Mouse (Mus musculus) midbrain, embryonic 12.5 days (tissue): ENCODE results near the gene H60c. TPM values are rescaled to one million over a fixed set of nuclear protein-coding genes. Genes with fewer than 3 reads are reported as not detected.
"Not testable (repeated sequence)": the region's sequence is repeated elsewhere in the genome, so short reads cannot be mapped to it uniquely, and the experiment has no call there.

ENCODE experiments used
- ATAC-seq: fragments of 200-750 bp; cut with Nextera tagmentation; 2 replicates; pipeline ENCODE4 v1.8.0; 2017; ENCODE audit warnings: low read depth, moderate TSS enrichment, moderate library complexity; ENCODE audit not compliant: low FRiP score
- H3K27ac ChIP-seq: fragments of 300-500 bp; sonication (generic); replicated peaks from 2 replicates; pipeline ENCODE4 v1.5.1; 2016; ENCODE audit warnings: mild to moderate bottlenecking
- H3K27me3 ChIP-seq: fragments of 300-500 bp; sonication (generic); 2 replicates; pipeline ENCODE4 v1.6.1; 2016; ENCODE audit warnings: mild to moderate bottlenecking
- H3K36me3 ChIP-seq: fragments of 300-500 bp; sonication (generic); 2 replicates; pipeline ENCODE4 v1.6.1; 2016
- H3K4me1 ChIP-seq: fragments of 300-500 bp; sonication (generic); 2 replicates; pipeline ENCODE4 v1.6.1; 2016
- H3K4me2 ChIP-seq: fragments of 300-500 bp; sonication (generic); replicated peaks from 2 replicates; pipeline ENCODE4 v1.6.1; 2016; ENCODE audit warnings: mild to moderate bottlenecking, moderate library complexity
- H3K4me3 ChIP-seq: fragments of 300-500 bp; sonication (generic); 2 replicates; pipeline ENCODE4 v1.5.1; 2016; ENCODE audit warnings: mild to moderate bottlenecking
- H3K9ac ChIP-seq: fragments of 300-500 bp; sonication (generic); replicated peaks from 2 replicates; pipeline ENCODE4 v1.6.1; 2016; ENCODE audit warnings: mild to moderate bottlenecking, moderate library complexity
- H3K9me3 ChIP-seq: fragments of 300-500 bp; sonication (generic); 2 replicates; pipeline ENCODE4 v1.6.1; 2016; ENCODE audit warnings: mild to moderate bottlenecking
- WGBS: fragments of 180-500 bp; shearing (Covaris S2); methylation state at CpG from one replicate; pipeline ENCODE4 v1.1.7; 2016; 5-methylcytosine and 5-hydroxymethylcytosine counted together
- polyA plus RNA-seq: library from polyadenylated mRNA; unstranded; fragments of >200 nt; fragmentation: Nextera tagmentation; extraction: Ambion mirVana; gene quantifications from 2 replicates; pipeline ENCODE4 v1.2.1, GENCODE M21; 2016

The H60c gene
- 0.08 TPM in 1 of 2 replicates, not detected in the other for polyA plus RNA-seq

DNA sequence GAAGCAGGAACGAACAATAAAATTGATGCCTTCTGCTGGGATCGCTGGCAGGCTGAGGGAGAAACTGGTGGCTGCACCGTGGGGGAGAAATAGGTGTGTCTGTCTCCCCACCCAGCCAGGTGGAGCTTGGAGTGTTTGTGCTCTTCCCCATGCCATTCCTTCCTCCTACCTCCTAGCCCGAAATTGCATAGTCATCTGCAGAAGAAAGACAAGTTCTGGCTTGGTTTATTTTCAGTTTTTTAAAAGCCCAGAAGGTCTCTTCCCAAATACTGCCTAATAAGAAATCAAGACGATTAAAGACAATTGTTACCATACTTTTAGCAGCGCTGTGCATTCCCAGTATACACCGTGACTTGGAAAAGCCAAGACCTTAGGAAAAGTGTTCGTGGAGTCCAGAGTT is at the start of gene H60c:
H60c (minus strand) TSS at position 101 of the 400 bp plus-strand sequence.
- ATAC-seq: no peak

DNA sequence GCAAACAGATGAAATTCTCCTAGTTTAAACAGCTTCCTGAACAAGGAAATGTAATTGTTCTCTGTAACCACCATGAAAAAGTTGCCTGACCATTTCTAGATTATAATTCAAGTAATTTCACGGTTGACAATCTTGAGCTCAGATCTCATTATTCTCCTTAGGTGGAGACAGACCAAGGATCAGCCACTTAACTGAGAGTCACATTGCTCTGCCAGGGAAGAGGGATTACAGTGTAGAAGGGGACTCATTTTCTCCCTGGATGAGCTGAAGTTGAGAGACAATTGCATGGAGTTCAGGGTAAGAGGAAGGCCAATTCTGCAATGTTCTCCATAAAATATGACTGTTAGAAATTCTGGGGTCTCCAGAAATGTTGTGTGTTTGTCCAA is 41.2 kb upstream of the H60c start:
- Histone ChIP-seq H3K9me3 (0 out of 2 replicates have a peak, but pooled peaks cover 4% of the 10 kb centered on the region), H3K4me2 (no peak overlapping the region)
- 83% methylated on average over 1 of the region's 1 CpGs for WGBS

More for the DNA sequence above, at the start of gene H60c:
- Histone ChIP-seq H3K4me2 (no peak within 1 kb of the TSS), H3K27ac (no peak within 1 kb of the TSS), H3K9ac (no peak within 1 kb of the TSS), H3K36me3 (no peaks in the 10 kb centered on the region), H3K9me3 (0 out of 2 replicates have a peak, but pooled peaks cover 5% of the 10 kb centered on the region), H3K27me3 (no peaks in the 10 kb centered on the region), H3K4me3 (no peak within 1 kb of the TSS), H3K4me1 (no peaks in the 10 kb centered on the region)
- WGBS: 82% methylated on average over 8 of the region's 8 CpGs

DNA sequence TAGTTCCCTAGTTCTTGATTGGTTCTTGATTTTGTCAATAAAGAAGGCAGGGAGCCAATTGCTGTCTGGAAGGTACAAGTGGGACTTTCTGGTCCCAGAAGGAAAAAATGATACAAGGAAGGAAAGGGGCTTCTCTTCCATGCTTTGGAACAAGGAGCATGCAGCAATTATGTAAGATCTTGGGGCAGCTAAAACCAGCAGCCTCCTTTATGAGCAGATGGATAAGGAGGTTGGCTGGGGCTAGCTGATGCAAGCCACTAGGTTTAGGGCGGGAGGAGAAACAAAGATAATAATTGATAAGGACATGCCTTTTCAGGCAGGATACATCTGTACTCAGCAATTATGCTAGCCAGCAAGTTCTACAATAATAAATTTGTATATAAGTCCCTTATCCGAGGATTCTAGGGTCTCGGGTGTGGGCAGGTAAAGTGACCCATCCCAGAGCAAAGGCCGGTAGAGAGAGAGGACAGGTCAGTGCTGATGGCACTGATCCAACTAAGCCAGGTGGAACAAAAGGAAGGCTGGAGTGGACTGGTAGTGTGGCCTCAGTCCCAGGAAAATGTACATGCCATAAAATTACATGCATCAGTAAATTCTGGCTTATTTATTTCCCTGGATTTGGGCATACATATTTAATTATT is 40.7 kb upstream of the H60c start:
- ATAC-seq: no peak
- no peak overlapping the region for H3K4me2 ChIP-seq
- H3K4me1 ChIP-seq: no peaks in the 10 kb centered on the region
- no peaks in the 10 kb centered on the region for H3K27me3 ChIP-seq
- H3K9ac ChIP-seq: no peak overlapping the region
- H3K27ac ChIP-seq: no peak overlapping the region
- 84% methylated on average over 4 of the region's 4 CpGs for WGBS
- no peak overlapping the region for H3K4me3 ChIP-seq
- H3K9me3 ChIP-seq: 0 out of 2 replicates have a peak, but pooled peaks cover 4% of the 10 kb centered on the region
- H3K36me3 ChIP-seq: no peaks in the 10 kb centered on the region

More for the DNA sequence above, 41.2 kb upstream of the H60c start:
- ATAC-seq: no peak
- Histone ChIP-seq H3K36me3 (no peaks in the 10 kb centered on the region), H3K4me3 (no peak overlapping the region), H3K4me1 (no peaks in the 10 kb centered on the region), H3K27me3 (no peaks in the 10 kb centered on the region), H3K27ac (no peak overlapping the region), H3K9ac (no peak overlapping the region)

DNA sequence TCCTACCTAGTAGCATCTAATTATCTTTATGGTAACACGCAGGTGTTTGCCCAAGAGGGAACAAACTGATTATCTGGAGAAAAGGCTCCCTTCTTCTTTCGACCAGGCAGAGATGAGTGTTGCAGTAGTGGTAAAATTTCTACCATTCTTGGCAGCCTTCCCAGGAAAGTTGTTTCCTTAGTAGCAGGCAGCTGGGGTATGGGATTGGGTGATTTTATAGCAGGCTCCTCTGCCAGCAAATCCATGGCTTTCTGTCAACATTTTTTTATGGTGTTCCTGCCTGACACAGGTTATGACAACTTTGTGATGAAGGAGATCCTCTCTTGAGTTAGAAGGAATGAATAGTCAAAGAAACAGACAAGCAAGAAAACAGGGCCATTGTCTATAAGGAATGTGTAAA is 40.2 kb upstream of the H60c start:
- Histone ChIP-seq H3K36me3 (no peaks in the 10 kb centered on the region), H3K27me3 (no peaks in the 10 kb centered on the region), H3K4me2 (no peak overlapping the region), H3K9me3 (0 out of 2 replicates have a peak, but pooled peaks cover 4% of the 10 kb centered on the region), H3K27ac (no peak overlapping the region), H3K9ac (no peak overlapping the region), H3K4me1 (no peaks in the 10 kb centered on the region), H3K4me3 (no peak overlapping the region)
- 90% methylated on average over 2 of the region's 2 CpGs for WGBS
- ATAC-seq: no peak

DNA sequence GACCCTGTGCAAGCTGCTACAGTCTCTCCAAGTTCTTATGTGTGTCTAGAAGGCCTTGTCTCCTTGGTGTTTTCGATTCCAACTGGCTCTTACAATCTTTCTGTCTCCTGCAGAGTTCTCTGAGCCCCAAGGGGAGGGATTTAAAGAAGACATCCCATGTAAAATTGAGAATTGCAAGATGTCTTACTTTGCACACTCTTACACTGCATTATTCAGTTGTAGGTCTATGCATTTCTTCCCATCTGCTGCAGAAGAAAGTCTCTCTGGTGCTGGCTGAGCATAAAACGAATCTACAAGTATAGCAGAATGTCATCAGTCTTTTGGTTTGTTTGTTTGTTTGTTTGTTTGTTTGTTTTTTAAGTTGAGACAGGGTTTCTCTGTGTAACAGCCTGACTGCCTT is 26.4 kb upstream of the H60c start:
- no peak overlapping the region for H3K9ac ChIP-seq
- H3K27me3 ChIP-seq: no peaks in the 10 kb centered on the region
- H3K4me2 ChIP-seq: no peak overlapping the region
- H3K4me1 ChIP-seq: no peaks in the 10 kb centered on the region
- H3K4me3 ChIP-seq: no peak overlapping the region
- WGBS: 52% methylated on average over 2 of the region's 2 CpGs
- H3K9me3 ChIP-seq: no peaks in the 10 kb centered on the region
- H3K27ac ChIP-seq: no peak overlapping the region
- no peaks in the 10 kb centered on the region for H3K36me3 ChIP-seq
- no peak for ATAC-seq

DNA sequence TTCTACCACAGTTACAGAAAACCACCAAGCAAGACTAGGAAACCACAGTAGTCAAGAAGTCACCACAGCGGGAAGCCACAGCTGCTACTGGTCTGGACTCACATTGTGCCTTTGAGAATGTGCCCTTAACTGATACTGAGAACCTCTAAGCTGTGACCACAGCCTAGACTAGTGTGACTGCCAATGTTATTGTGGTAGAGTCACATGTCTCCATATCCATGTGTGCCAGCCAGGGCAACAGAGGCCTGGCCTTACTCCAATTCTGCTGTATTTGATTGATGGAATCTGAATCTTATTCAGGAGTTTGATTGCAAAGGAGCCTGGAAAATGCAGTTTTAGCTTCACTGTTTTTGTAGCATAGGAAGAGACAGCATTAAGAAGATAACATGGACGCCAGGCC is 13.5 kb upstream of the H60c start:
- Histone ChIP-seq H3K27me3 (no peaks in the 10 kb centered on the region), H3K4me1 (no peaks in the 10 kb centered on the region), H3K4me3 (no peak overlapping the region), H3K36me3 (no peaks in the 10 kb centered on the region), H3K27ac (no peak overlapping the region), H3K9ac (no peak overlapping the region), H3K4me2 (no peak overlapping the region), H3K9me3 (no peaks in the 10 kb centered on the region)
- WGBS: 94% methylated on average over 2 of the region's 2 CpGs
- no peak for ATAC-seq

DNA sequence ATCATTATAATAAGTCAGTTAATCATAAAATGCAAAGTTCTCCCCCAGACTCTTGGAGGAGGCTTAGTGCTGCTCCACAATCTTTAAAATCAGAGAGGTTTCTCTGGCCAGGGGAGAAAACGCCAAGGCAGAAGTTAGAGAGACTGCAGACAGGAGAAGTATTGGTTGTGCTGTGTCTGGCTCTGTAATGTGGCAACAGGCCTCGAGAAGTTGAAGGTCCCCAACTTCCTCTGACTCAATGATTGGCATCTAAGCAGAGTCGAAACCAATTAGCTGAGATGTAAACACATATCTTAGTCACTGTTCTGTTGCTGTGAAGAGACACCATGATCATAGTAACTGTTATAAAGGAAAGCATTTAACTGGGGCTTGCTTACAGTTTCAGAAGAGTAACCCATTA is 6.5 kb upstream of the H60c start:
- Histone ChIP-seq H3K27ac (no peak overlapping the region), H3K9me3 (no peaks in the 10 kb centered on the region; the same call in 1 of the 2 replicates), H3K4me3 (no peak overlapping the region), H3K27me3 (no peaks in the 10 kb centered on the region), H3K36me3 (no peaks in the 10 kb centered on the region), H3K4me1 (no peaks in the 10 kb centered on the region), H3K9ac (no peak overlapping the region), H3K4me2 (no peak overlapping the region)
- 78% methylated on average over 3 of the region's 3 CpGs for WGBS
- no peak for ATAC-seq

DNA sequence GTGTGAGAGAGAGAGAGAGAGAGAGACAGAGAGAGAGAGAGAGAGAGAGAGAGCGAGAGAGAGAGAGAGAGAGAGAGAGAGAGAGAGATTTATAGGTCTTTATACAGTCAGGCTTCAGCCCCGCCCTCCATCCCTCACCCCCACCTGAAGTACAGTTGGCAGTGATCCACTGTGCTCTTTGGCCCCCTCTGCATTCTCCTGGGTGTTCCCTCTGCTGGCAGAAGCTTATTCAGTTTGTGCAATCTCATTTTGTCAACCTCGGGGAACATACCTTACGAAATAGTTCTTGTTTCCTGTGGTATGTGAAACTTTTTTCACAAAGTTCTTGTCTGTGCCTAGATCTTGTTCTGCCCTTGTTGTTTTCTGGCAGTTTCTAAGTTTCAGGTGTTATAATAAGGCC is 3.5 kb upstream of the H60c start:
- no peaks in the 10 kb centered on the region for H3K27me3 ChIP-seq
- H3K9me3 ChIP-seq: peaks cover 5% of the 10 kb centered on the region; the same call in 1 of the 2 replicates
- H3K9ac ChIP-seq: no peak overlapping the region
- no peak overlapping the region for H3K4me2 ChIP-seq
- ATAC-seq: no peak
- H3K4me3 ChIP-seq: no peak overlapping the region
- H3K27ac ChIP-seq: no peak overlapping the region
- WGBS: 82% methylated on average over 3 of the region's 4 CpGs
- no peaks in the 10 kb centered on the region for H3K4me1 ChIP-seq
- no peaks in the 10 kb centered on the region for H3K36me3 ChIP-seq

DNA sequence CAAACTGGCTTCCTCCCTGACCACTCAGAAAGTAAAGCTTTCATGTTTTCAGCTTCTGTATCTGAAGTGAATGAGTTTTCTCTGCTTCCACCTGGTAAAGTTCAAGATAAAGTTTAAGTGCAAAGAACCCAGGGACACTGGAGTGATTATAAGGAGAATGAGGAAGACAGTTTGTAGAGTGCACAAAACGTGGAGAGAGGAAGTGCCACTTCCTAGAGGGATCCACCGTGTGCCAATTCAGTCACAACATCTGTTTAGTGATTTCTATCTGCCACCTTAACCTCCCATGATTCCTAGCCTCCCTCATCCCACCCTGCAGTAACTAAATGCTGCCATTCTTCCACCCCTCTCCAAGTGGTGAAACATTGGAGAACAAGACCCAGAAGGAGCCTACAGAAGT is 842 bp downstream of the H60c start:
- ATAC-seq: no peak
- H3K9ac ChIP-seq: no peak overlapping the region
- H3K27me3 ChIP-seq: no peaks in the 10 kb centered on the region
- H3K27ac ChIP-seq: no peak overlapping the region
- H3K4me1 ChIP-seq: no peaks in the 10 kb centered on the region
- H3K4me3 ChIP-seq: no peak overlapping the region
- no peak overlapping the region for H3K4me2 ChIP-seq
- H3K36me3 ChIP-seq: no peaks in the 10 kb centered on the region
- WGBS: 65% methylated on average over 2 of the region's 2 CpGs
- H3K9me3 ChIP-seq: 0 out of 2 replicates have a peak, but pooled peaks cover 5% of the 10 kb centered on the region

DNA sequence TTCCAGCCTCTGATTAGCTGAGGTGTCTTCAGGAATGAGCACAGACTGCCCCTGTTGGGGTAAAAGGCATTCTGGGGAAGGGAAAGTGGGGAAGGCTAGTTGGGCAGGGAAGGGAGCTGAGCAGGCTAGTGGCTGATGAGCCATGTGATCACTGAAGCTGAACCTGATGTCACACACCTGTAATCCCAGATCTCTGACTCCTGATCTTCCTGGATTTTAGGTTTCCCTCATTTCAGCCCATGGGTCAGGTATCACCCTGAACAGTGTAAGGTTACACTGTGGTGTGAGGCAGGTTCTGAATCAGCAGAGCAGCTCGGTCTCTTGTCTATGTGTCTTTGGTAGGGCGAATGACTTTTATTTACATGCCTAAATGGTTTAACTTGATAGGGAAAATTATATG is 4.8 kb downstream of the H60c start:
- Histone ChIP-seq H3K27me3 (no peaks in the 10 kb centered on the region), H3K27ac (no peak overlapping the region), H3K36me3 (no peaks in the 10 kb centered on the region), H3K4me2 (no peak overlapping the region), H3K4me3 (no peak overlapping the region), H3K4me1 (no peaks in the 10 kb centered on the region), H3K9me3 (0 out of 2 replicates have a peak, but pooled peaks cover 3% of the 10 kb centered on the region), H3K9ac (no peak overlapping the region)
- 91% methylated on average over 2 of the region's 2 CpGs for WGBS
- ATAC-seq: no peak

DNA sequence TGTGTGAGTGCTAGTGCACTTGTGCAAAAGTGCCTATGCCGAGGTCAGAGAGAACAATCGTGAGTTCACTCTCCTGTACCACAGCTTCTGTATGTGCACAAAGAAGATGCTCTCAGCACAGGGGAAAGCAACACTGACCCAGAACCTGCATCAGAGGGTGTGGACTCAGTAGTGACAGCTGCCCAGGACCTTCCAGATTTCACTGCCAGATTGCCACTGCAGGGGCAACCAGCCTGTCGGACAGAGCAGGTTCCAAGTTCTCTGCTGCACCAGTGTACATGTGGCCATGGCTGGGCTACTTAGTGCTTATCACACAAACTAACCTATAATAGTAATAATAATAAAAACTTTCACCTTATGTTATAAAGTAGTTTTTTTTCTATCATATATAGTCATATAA is 10.2 kb downstream of the H60c start:
- Histone ChIP-seq H3K4me3 (no peak overlapping the region), H3K9me3 (0 out of 2 replicates have a peak, but pooled peaks cover 7% of the 10 kb centered on the region), H3K4me1 (no peaks in the 10 kb centered on the region), H3K27me3 (no peaks in the 10 kb centered on the region), H3K36me3 (no peaks in the 10 kb centered on the region), H3K9ac (no peak overlapping the region), H3K27ac (no peak overlapping the region), H3K4me2 (no peak overlapping the region)
- no peak for ATAC-seq
- WGBS: 86% methylated on average over 3 of the region's 3 CpGs

DNA sequence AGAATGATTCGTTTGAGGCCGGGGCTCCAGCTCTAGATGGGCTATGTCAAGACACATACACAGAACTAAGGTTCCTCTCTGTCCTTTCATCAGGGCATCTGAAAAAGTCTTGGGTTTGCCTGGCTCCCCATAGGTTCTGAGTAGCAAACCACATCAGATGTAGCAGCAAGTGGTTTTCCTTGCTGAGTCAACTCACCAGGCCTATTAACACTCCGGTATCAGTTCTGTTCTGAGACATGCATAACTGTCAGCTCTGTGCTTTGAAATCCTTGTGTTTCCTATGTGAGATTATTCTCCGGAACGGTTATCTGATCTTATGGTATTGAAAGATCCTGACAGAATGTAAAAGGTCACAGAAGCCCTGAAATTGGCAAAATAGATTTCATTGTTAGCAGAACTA is 29.1 kb downstream of the H60c start:
- not testable (repeated sequence) for ATAC-seq, H3K27ac ChIP-seq, H3K4me2 ChIP-seq, H3K27me3 ChIP-seq, H3K4me3 ChIP-seq, H3K4me1 ChIP-seq, H3K9ac ChIP-seq, H3K36me3 ChIP-seq, H3K9me3 ChIP-seq
- 85% methylated on average over 5 of the region's 5 CpGs for WGBS
